Mouse (Mus musculus): ENCODE results near the gene Gm20517.

Gm20517 gene

DNA sequence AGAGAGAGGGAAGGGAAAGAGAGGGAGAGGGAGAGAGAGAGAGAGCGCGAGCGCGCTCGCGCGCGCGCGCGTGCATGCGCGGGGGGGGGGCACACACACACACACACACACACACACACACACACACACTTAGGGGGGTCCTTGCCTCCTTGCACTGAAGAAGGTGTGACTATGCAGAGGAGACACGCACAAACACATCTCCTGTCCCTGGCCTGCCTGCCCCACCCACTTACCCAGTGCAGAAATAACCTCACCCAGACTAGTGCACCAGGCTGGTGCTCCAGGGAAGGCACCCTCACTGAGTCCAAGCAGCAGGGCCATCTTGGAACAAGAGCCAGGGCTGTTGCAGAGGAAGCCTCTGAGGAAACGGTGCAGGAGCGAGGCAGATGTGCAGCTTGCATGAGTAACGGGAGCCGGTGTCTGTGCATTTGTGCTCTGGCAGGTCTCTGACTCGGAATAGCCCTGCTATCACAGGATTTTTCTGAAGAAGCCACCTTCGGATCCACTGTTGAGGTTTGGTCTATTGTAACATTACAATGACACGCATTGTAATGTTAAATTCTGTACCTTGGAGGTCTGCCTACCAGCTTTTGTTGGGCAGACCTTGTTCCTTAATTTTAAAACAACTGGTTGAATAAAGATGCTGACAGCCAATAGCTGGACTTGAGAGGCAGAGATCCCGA, 101.6 kb downstream of the Gm20517 start:
- no peak for DNase-seq (ENCODE audit: low read depth, low spot score)
- no peaks in the 10 kb centered on the region for H3K27me3 ChIP-seq (ENCODE audit: control insufficient read depth, insufficient read depth, low read length, poor library complexity, severe bottlenecking)
- H3K36me3 ChIP-seq (ENCODE audit: control insufficient read depth, insufficient read depth, low read length, poor library complexity, severe bottlenecking), result no peaks in the 10 kb centered on the region

- Histone ChIP-seq H3K27me3 (ENCODE audit: control insufficient read depth, insufficient read depth, low read length, poor library complexity, severe bottlenecking) (no peaks in the 10 kb centered on the region), H3K36me3 (ENCODE audit: control insufficient read depth, insufficient read depth, low read length, poor library complexity, severe bottlenecking) (no peaks in the 10 kb centered on the region)
- DNase-seq (ENCODE audit: low read depth, low spot score), result no peak
These were observed 103.6 kb downstream of the Gm20517 start for GRCm38 (mm10) chr17:47715037-47715436.

DNA sequence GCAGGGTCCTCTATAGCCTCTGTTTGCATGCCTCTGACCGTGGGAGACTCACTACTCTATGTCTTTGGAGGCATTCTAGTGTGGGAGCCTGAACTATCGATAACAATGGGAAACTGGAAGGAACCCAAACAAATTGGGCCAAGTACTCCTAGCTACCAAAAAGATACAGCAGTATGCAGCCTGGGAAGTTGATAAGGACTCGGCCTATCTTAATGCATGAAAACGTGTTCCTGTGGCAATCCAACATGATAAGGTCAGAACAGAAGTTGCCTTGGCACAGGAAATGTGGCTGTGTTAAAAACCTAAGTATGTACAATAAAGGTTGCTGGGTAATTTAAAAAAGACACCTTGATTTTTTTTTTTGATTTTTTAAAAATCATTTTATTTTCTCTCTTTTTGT, 109.8 kb downstream of the Gm20517 start:
- Histone ChIP-seq H3K27me3 (ENCODE audit: control insufficient read depth, insufficient read depth, low read length, poor library complexity, severe bottlenecking) (no peaks in the 10 kb centered on the region), H3K36me3 (ENCODE audit: control insufficient read depth, insufficient read depth, low read length, poor library complexity, severe bottlenecking) (no peaks in the 10 kb centered on the region)
- no peak for DNase-seq (ENCODE audit: low read depth, low spot score)

DNA sequence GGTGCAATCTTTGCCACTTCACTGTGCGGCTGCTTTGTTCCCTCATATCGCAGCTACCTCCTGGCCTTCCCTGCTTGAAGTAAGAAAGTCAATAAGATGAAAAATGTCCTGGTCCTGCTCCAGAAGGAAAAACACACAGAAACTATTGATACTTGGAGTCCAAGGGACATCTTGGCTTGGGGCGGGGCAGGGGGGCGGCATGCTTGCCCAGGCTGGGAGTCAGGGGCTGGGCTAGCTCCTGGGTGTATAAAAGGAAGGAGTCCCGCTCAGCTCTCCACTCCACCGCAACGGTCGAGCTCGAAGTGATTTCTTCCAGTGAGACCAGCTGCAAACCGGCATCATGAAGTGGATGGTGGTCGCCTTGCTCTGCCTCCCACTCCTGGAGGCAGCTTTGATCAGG, 115.2 kb downstream of the Gm20517 start, which contains the start of gene Pgc:
Gene Pgc (plus strand): TSS at position 277 of the 400 bp plus-strand sequence.
- no peak for DNase-seq (ENCODE audit: low read depth, low spot score)
- Histone ChIP-seq H3K27me3 (ENCODE audit: control insufficient read depth, insufficient read depth, low read length, poor library complexity, severe bottlenecking) (no peaks in the 10 kb centered on the region), H3K36me3 (ENCODE audit: control insufficient read depth, insufficient read depth, low read length, poor library complexity, severe bottlenecking) (no peaks in the 10 kb centered on the region)

- H3K36me3 ChIP-seq (ENCODE audit: control insufficient read depth, insufficient read depth, low read length, poor library complexity, severe bottlenecking), result no peaks in the 10 kb centered on the region
- no peaks in the 10 kb centered on the region for H3K27me3 ChIP-seq (ENCODE audit: control insufficient read depth, insufficient read depth, low read length, poor library complexity, severe bottlenecking)
- DNase-seq (ENCODE audit: low read depth, low spot score), result no peak
These were observed 119.5 kb downstream of the Gm20517 start for GRCm38 (mm10) chr17:47730633-47731575.

Measured in splenic B cell, adult 2 months (primary cell).